In the genomic region with DNA sequence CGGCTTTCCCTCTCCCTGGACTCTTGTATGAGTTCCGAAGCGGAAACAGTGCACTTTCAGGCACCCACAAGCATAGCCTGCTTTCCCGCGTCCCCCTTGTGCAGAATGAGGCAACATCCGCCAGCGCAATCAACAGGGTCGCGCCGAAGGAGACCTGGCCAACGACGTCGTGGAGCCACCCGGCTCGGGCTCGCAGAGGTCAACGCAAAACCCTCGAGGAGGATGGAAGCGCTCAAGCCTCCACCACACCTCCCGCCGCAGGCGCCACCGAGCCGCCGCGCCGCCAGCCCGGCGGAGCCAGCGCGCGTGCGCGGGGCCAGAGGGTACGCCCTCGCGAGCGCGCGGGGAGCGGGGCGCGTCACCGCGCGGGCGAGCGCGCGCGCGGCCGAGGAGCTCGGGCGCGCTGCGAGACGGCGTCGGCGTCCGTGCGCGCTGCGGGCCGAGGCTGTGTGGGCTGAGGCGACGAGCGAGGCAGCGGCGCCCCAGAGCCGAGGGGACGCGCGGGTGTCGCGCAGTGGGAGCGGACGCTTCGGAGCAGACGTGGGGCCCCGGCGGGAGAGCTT, we compare ENCODE assay signal across 8 mouse cellular contexts. TPM values are rescaled to one million over a fixed set of nuclear protein-coding genes. Genes with fewer than 3 reads are reported as not detected.
DNase-seq lines count a peak whose midpoint lies in the region; ATAC-seq and TF ChIP-seq lines count a peak whose summit lies in the region.

Slk (plus strand) TSS at position 454 of the 563 bp plus-strand sequence.

- TF ChIP-seq POLR2A in embryonic fibroblast, embryonic 13.5 days (IDR thresholded peaks at IDR 0.05; ENCODE audit: low read depth, low read length): peak; percentile 85

- H3ac ChIP-seq in C2C12 (ENCODE audit: control insufficient read depth, insufficient read length, low read depth): peak within 1 kb of the TSS; percentile 84

- peak within 1 kb of the TSS; percentile 76 for H3K4me2 ChIP-seq in kidney, embryonic 14.5 days (replicated peaks; ENCODE audit: low read depth, low read length)
- H3K4me2 ChIP-seq in limb, embryonic 15.5 days: peak within 1 kb of the TSS; percentile 55
- peak within 1 kb of the TSS; percentile 71 for H3K4me2 ChIP-seq in midbrain, postnatal 0 days (ENCODE audit: low read depth, low read length, poor library complexity, severe bottlenecking)

- peaks cover 48% of the 10 kb centered on the region for H3K79me2 ChIP-seq in C2C12 (ENCODE audit: control insufficient read depth, insufficient read depth)

- TF ChIP-seq CTCF in C2C12 (IDR thresholded peaks at IDR 0.05; ENCODE audit: control insufficient read depth, insufficient read depth, insufficient read length): no peak
- no peak for TF ChIP-seq CTCF in embryonic fibroblast, embryonic 13.5 days (IDR thresholded peaks at IDR 0.05; ENCODE audit: borderline replicate concordance, insufficient read depth, low read length)
- no peak for TF ChIP-seq CTCF in midbrain, postnatal 0 days (IDR thresholded peaks at IDR 0.05)

- peak within 1 kb of the TSS; percentile 92 for H3K4me3 ChIP-seq in C2C12 (ENCODE audit: insufficient read depth, poor library complexity, severe bottlenecking)
- peak within 1 kb of the TSS; percentile 99 for H3K4me3 ChIP-seq in embryonic fibroblast, embryonic 13.5 days (ENCODE audit: insufficient read depth, low read length)
- peak within 1 kb of the TSS; percentile 80 for H3K4me3 ChIP-seq in kidney, embryonic 14.5 days (ENCODE audit: low read length)
- peak within 1 kb of the TSS; percentile 83 for H3K4me3 ChIP-seq in limb, embryonic 15.5 days
- H3K4me3 ChIP-seq in midbrain, postnatal 0 days (ENCODE audit: low read depth, low read length): peak within 1 kb of the TSS; percentile 84

- no peaks in the 10 kb centered on the region for H3K36me3 ChIP-seq in C2C12 (ENCODE audit: control insufficient read depth, insufficient read depth)
- no peaks in the 10 kb centered on the region for H3K36me3 ChIP-seq in kidney, embryonic 14.5 days (ENCODE audit: control insufficient read depth, insufficient read depth, low read length)
- no peaks in the 10 kb centered on the region for H3K36me3 ChIP-seq in limb, embryonic 15.5 days
- no peaks in the 10 kb centered on the region for H3K36me3 ChIP-seq in midbrain, postnatal 0 days (ENCODE audit: insufficient read depth, low read length)

- H3K27me3 ChIP-seq in C2C12 (ENCODE audit: control insufficient read depth, insufficient read depth, insufficient read length): no peaks in the 10 kb centered on the region
- H3K27me3 ChIP-seq in kidney, embryonic 14.5 days (ENCODE audit: control insufficient read depth, insufficient read depth, low read length): no peaks in the 10 kb centered on the region
- no peaks in the 10 kb centered on the region for H3K27me3 ChIP-seq in limb, embryonic 15.5 days
- no peaks in the 10 kb centered on the region for H3K27me3 ChIP-seq in midbrain, postnatal 0 days (ENCODE audit: insufficient read depth, low read length)

- peaks cover 41% of the 10 kb centered on the region for H3K79me3 ChIP-seq in C2C12 (ENCODE audit: low read depth)

- peak within 1 kb of the TSS; percentile 99 for H3K9ac ChIP-seq in kidney, embryonic 14.5 days (ENCODE audit: low read depth, low read length)
- peak within 1 kb of the TSS; percentile 91 for H3K9ac ChIP-seq in limb, embryonic 15.5 days
- H3K9ac ChIP-seq in midbrain, postnatal 0 days (replicated peaks; ENCODE audit: low read length, poor library complexity, severe bottlenecking): peak within 1 kb of the TSS; percentile 86

- peak within 1 kb of the TSS; percentile 66 for H3K27ac ChIP-seq in embryonic fibroblast, embryonic 13.5 days (ENCODE audit: insufficient read depth, low read length)
- H3K27ac ChIP-seq in kidney, embryonic 14.5 days (ENCODE audit: low read depth, low read length): peak within 1 kb of the TSS; percentile 96
- peak within 1 kb of the TSS; percentile 94 for H3K27ac ChIP-seq in limb, embryonic 15.5 days
- H3K27ac ChIP-seq in midbrain, postnatal 0 days (ENCODE audit: low read depth, low read length): peak within 1 kb of the TSS; percentile 73

- under 1% methylated on average over 61 of the region's 83 CpGs for WGBS in kidney, embryonic 14.5 days
- WGBS in limb, embryonic 15.5 days: under 1% methylated on average over 83 of the region's 83 CpGs
- under 1% methylated on average over 44 of the region's 83 CpGs for WGBS in midbrain, postnatal 0 days

- H3K9me3 ChIP-seq in kidney, embryonic 14.5 days (ENCODE audit: control insufficient read depth, low read length): no peaks in the 10 kb centered on the region
- H3K9me3 ChIP-seq in limb, embryonic 15.5 days: no peaks in the 10 kb centered on the region
- H3K9me3 ChIP-seq in midbrain, postnatal 0 days (ENCODE audit: low read length): no peaks in the 10 kb centered on the region

- ATAC-seq in kidney, embryonic 14.5 days (ENCODE audit: low FRiP score, low TSS enrichment): peak; percentile 91
- ATAC-seq in limb, embryonic 15.5 days (ENCODE audit: insufficient number of reproducible peaks, low FRiP score, low TSS enrichment, low read depth): peak; percentile 86
- peak; percentile 92 for ATAC-seq in midbrain, postnatal 0 days (ENCODE audit: low FRiP score)

- peak; percentile 91 for DNase-seq in brain, adult 2 months (ENCODE audit: low read depth, low spot score)
- peak; percentile 88 to 89 for DNase-seq in heart, adult 9 months (ENCODE audit: low spot score in 2 of 2)
- DNase-seq in midbrain, postnatal 0 days (ENCODE audit: low spot score): peak; percentile 92
- peak; percentile 83 to 86 for DNase-seq in spleen, postnatal 10 days (ENCODE audit: low spot score in 2 of 2)

- H3K4me1 ChIP-seq in embryonic fibroblast, embryonic 13.5 days (ENCODE audit: control insufficient read depth, insufficient read depth, low read length): peaks cover 2% of the 10 kb centered on the region
- H3K4me1 ChIP-seq in kidney, embryonic 14.5 days (ENCODE audit: control insufficient read depth, insufficient read depth, low read length): peaks cover 22% of the 10 kb centered on the region
- peaks cover 15% of the 10 kb centered on the region for H3K4me1 ChIP-seq in limb, embryonic 15.5 days
- no peaks in the 10 kb centered on the region; the same call in 1 of the 2 replicates for H3K4me1 ChIP-seq in midbrain, postnatal 0 days (ENCODE audit: insufficient read depth, low read length)

TF ChIP-seq in C2C12, 6 proteins besides CTCF, POLR2A, EP300 and RAD21:
- TF ChIP-seq CEBPB (IDR thresholded peaks at IDR 0.05; ENCODE audit: low read depth) (no peak), USF1 (IDR thresholded peaks at IDR 0.05; ENCODE audit: low read depth) (no peak), MAX (IDR thresholded peaks at IDR 0.05) (peak; percentile 35), FOSL1 (IDR thresholded peaks at IDR 0.05; ENCODE audit: insufficient read depth, low read length, poor library complexity, severe bottlenecking) (no peak), MYOD1 (IDR thresholded peaks at IDR 0.05; ENCODE audit: control insufficient read depth, insufficient read length, low read depth) (no peak)

RNA-seq across cellular contexts. Expression of gene Slk, which starts in this region (rescaled TPM):
- polyA plus RNA-seq in C2C12 (2012; fragmentation: generic; extraction: Trizol): 10.7 TPM
- polyA plus RNA-seq in embryonic fibroblast, embryonic 13.5 days (2011; ENCODE audit: insufficient read length, low read depth, missing spikeins): 60.9 and 65.6 TPM in 2 replicates
- 16.5 and 20.6 TPM in 2 replicates for polyA plus RNA-seq in kidney, embryonic 14.5 days (2014; fragmentation: Nextera tagmentation; extraction: Ambion mirVana)
- 12.9 TPM in 2 replicates for polyA plus RNA-seq in limb, embryonic 15.5 days (2015; fragmentation: Nextera tagmentation; extraction: Ambion mirVana)
- total RNA-seq in midbrain, postnatal 0 days (2014; rRNA removed): 19.5 and 33.3 TPM in 2 replicates
- polyA plus RNA-seq in midbrain, postnatal 0 days (2015; fragmentation: Nextera tagmentation; extraction: Ambion mirVana): 2.7 and 4.0 TPM in 2 replicates

Comparison
In these comparisons a context has a peak if more than half of its experiments do, and no peak if none do; other contexts are left out.
1. Peak in every context shown above with its lines: DNase-seq, ATAC-seq, H3K4me3 ChIP-seq and H3K27ac ChIP-seq.